Mouse (Mus musculus) heart, embryonic 10.5 days (tissue): ENCODE results near the gene Trappc6a. TPM values are rescaled to one million over a fixed set of nuclear protein-coding genes. Genes with fewer than 3 reads are reported as not detected.

Source experiments
- DNase-seq: peaks from one replicate; pipeline ENCODE4 v3.0.0-alpha.2; 2017; ENCODE audit warnings: low spot score
- H3K27ac ChIP-seq: fragments of 300-500 bp; sonication (generic); 2 replicates; pipeline ENCODE4 v1.5.1; 2016; ENCODE audit warnings: mild to moderate bottlenecking
- H3K27me3 ChIP-seq: fragments of 300-500 bp; sonication (generic); 2 replicates; pipeline ENCODE4 v1.6.1; 2016; ENCODE audit warnings: mild to moderate bottlenecking; ENCODE audit not compliant: poor library complexity, insufficient read depth, severe bottlenecking
- H3K36me3 ChIP-seq: fragments of 300-500 bp; sonication (generic); 2 replicates; pipeline ENCODE4 v1.6.1; 2016; ENCODE audit warnings: mild to moderate bottlenecking, moderate library complexity
- H3K4me1 ChIP-seq: fragments of 300-500 bp; sonication (generic); 2 replicates; pipeline ENCODE4 v1.6.1; 2016; ENCODE audit warnings: mild to moderate bottlenecking
- H3K4me3 ChIP-seq: fragments of 300-500 bp; sonication (generic); 2 replicates; pipeline ENCODE4 v1.5.1; 2016; ENCODE audit warnings: mild to moderate bottlenecking, moderate library complexity
- H3K9me3 ChIP-seq: fragments of 300-500 bp; sonication (generic); 2 replicates; pipeline ENCODE4 v1.6.1; 2016; ENCODE audit warnings: mild to moderate bottlenecking, moderate library complexity
- WGBS: fragments of 180-500 bp; shearing (Covaris S2); methylation state at CpG from one replicate; pipeline ENCODE4 v1.1.7; 2016; 5-methylcytosine and 5-hydroxymethylcytosine counted together
- polyA plus RNA-seq: library from polyadenylated mRNA; unstranded; fragments of >200 nt; fragmentation: Nextera tagmentation; extraction: Ambion mirVana; gene quantifications from 2 replicates; pipeline ENCODE4 v1.2.1, GENCODE M21; 2016

Trappc6a gene
- polyA plus RNA-seq, 1 experiment from 2014 or later, result 107 TPM

- DNase-seq, result no peak
Measured at GRCm38 (mm10) chr7:19560491-19561260, 52.5 kb downstream of the Trappc6a start.

GRCm38 (mm10) chr7:19561431-19561764 is 53.2 kb downstream of the Trappc6a start:
- under 1% methylated on average over 11 of the region's 11 CpGs for WGBS
- Histone ChIP-seq H3K27ac (peak overlapping the region; percentile 92), H3K9me3 (no peaks in the 10 kb centered on the region), H3K4me3 (peak overlapping the region; percentile 100), H3K4me1 (peaks cover 58% of the 10 kb centered on the region), H3K27me3 (no peaks in the 10 kb centered on the region), H3K36me3 (peaks cover 34% of the 10 kb centered on the region)
- DNase-seq, result no peak

More at GRCm38 (mm10) chr7:19560491-19561260, 52.5 kb downstream of the Trappc6a start:
- H3K4me1 ChIP-seq, result peaks cover 61% of the 10 kb centered on the region
- no peaks in the 10 kb centered on the region for H3K9me3 ChIP-seq
- H3K4me3 ChIP-seq, result peak overlapping the region; percentile 100
- no peaks in the 10 kb centered on the region for H3K27me3 ChIP-seq
- WGBS, result 30% methylated on average over 11 of the region's 11 CpGs
- H3K27ac ChIP-seq, result peak overlapping the region; percentile 92
- H3K36me3 ChIP-seq, result peaks cover 34% of the 10 kb centered on the region

- WGBS, result under 1% methylated on average over 102 of the region's 102 CpGs
- peak overlapping the region; percentile 92 for H3K27ac ChIP-seq
- peaks cover 32% of the 10 kb centered on the region for H3K36me3 ChIP-seq
Measured at GRCm38 (mm10) chr7:19561765-19562642, 53.8 kb downstream of the Trappc6a start.

GRCm38 (mm10) chr7:19562643-19563410 is 54.6 kb downstream of the Trappc6a start, which contains the start of gene Ppp1r37:
Gene Ppp1r37 (minus strand): TSS chr7:19563076.
- Histone ChIP-seq H3K27ac (peak within 1 kb of the TSS; percentile 92), H3K27me3 (no peaks in the 10 kb centered on the region), H3K9me3 (no peaks in the 10 kb centered on the region), H3K4me1 (peaks cover 44% of the 10 kb centered on the region), H3K36me3 (peaks cover 33% of the 10 kb centered on the region), H3K4me3 (peak within 1 kb of the TSS; percentile 100)
- DNase-seq, result no peak
- WGBS, result 2% methylated on average over 19 of the region's 19 CpGs

More at GRCm38 (mm10) chr7:19561765-19562642, 53.8 kb downstream of the Trappc6a start:
- H3K4me1 ChIP-seq, result peaks cover 52% of the 10 kb centered on the region
- H3K27me3 ChIP-seq, result no peaks in the 10 kb centered on the region
- DNase-seq, result peak; percentile 97
- no peaks in the 10 kb centered on the region for H3K9me3 ChIP-seq
- peak overlapping the region; percentile 100 for H3K4me3 ChIP-seq

GRCm38 (mm10) chr7:19563884-19564283 is 55.7 kb downstream of the Trappc6a start:
- 0 out of 2 replicates have a peak overlapping the region, but pooled peaks have one; percentile 100 for H3K4me3 ChIP-seq
- no peaks in the 10 kb centered on the region for H3K9me3 ChIP-seq
- H3K27me3 ChIP-seq, result no peaks in the 10 kb centered on the region
- no peak for DNase-seq
- peaks cover 33% of the 10 kb centered on the region for H3K4me1 ChIP-seq
- no peak overlapping the region for H3K27ac ChIP-seq
- H3K36me3 ChIP-seq, result peaks cover 34% of the 10 kb centered on the region
- WGBS, result 67% methylated on average over 3 of the region's 3 CpGs

GRCm38 (mm10) chr7:19564455-19564854 is 56.3 kb downstream of the Trappc6a start:
- peaks cover 40% of the 10 kb centered on the region for H3K36me3 ChIP-seq
- DNase-seq, result no peak
- H3K27ac ChIP-seq, result no peak overlapping the region
- no peak overlapping the region for H3K4me3 ChIP-seq
- H3K4me1 ChIP-seq, result peaks cover 28% of the 10 kb centered on the region
- no peaks in the 10 kb centered on the region for H3K9me3 ChIP-seq
- 89% methylated on average over 4 of the region's 4 CpGs for WGBS
- no peaks in the 10 kb centered on the region for H3K27me3 ChIP-seq

Other genes with a start within 250 kb of the Trappc6a start
- gene Vasp, start 236.6 kb upstream of the Trappc6a start, polyA plus RNA-seq, result 99.0 and 112 TPM in 2 replicates
- 0.13 TPM in 1 of 2 replicates, not detected in the other for gene Ppm1n, start 228.3 kb upstream of the Trappc6a start, polyA plus RNA-seq
- gene Rtn2, start 225.8 kb upstream of the Trappc6a start, polyA plus RNA-seq, result 22.4 and 26.0 TPM in 2 replicates
- 0.24 and 0.27 TPM in 2 replicates for gene Fosb, start 198.3 kb upstream of the Trappc6a start, polyA plus RNA-seq
- gene Ercc1, start 163.6 kb upstream of the Trappc6a start, polyA plus RNA-seq, result 74.0 and 84.2 TPM in 2 replicates
- gene Cd3eap, start 148.9 kb upstream of the Trappc6a start, polyA plus RNA-seq, result 23.2 and 27.8 TPM in 2 replicates
- gene Ppp1r13l, start 148.6 kb upstream of the Trappc6a start, polyA plus RNA-seq, result 12.0 and 16.2 TPM in 2 replicates
- gene Ercc2, start 126.4 kb upstream of the Trappc6a start, polyA plus RNA-seq, result 19.2 and 19.3 TPM in 2 replicates
- 4.4 and 5.8 TPM in 2 replicates for gene Klc3, start 104.3 kb upstream of the Trappc6a start, polyA plus RNA-seq
- 3.6 and 9.8 TPM in 2 replicates for gene Ckm, start 103.6 kb upstream of the Trappc6a start, polyA plus RNA-seq
- gene Mark4, start 49.6 kb upstream of the Trappc6a start, polyA plus RNA-seq, result 7.0 and 8.9 TPM in 2 replicates
- 1.8 and 2.5 TPM in 2 replicates for gene Exoc3l2, start 45.1 kb upstream of the Trappc6a start, polyA plus RNA-seq
- gene Bloc1s3, start within 50 bp of the Trappc6a start, polyA plus RNA-seq, result 1.5 and 2.0 TPM in 2 replicates
- gene Nkpd1, start 9.4 kb downstream of the Trappc6a start, polyA plus RNA-seq, result 0.09 and 0.14 TPM in 2 replicates
- 17.9 and 30.0 TPM in 2 replicates for gene Ppp1r37, start 54.7 kb downstream of the Trappc6a start, polyA plus RNA-seq
- 0.41 and 0.69 TPM in 2 replicates for gene Zfp296, start 68.9 kb downstream of the Trappc6a start, polyA plus RNA-seq
- 149 and 182 TPM in 2 replicates for gene Gemin7, start 69.2 kb downstream of the Trappc6a start, polyA plus RNA-seq
- gene Clasrp, start 96.1 kb downstream of the Trappc6a start, polyA plus RNA-seq, result 38.7 and 47.6 TPM in 2 replicates
- gene Relb, start 121.0 kb downstream of the Trappc6a start, polyA plus RNA-seq, result 3.3 and 3.8 TPM in 2 replicates
- gene Clptm1, start 156.6 kb downstream of the Trappc6a start, polyA plus RNA-seq, result 94.1 and 101 TPM in 2 replicates
- 10.8 TPM in 1 of 2 replicates, not detected in the other for gene Apoc2, start 169.5 kb downstream of the Trappc6a start, polyA plus RNA-seq
- gene Gm44805, start 173.0 kb downstream of the Trappc6a start, polyA plus RNA-seq, result 0.46 TPM in 1 of 2 replicates, not detected in the other
- 0.65 TPM in 1 of 2 replicates, not detected in the other for gene Apoc4, start 173.1 kb downstream of the Trappc6a start, polyA plus RNA-seq
- gene Apoc1, start 184.3 kb downstream of the Trappc6a start, polyA plus RNA-seq, result 5.4 and 19.9 TPM in 2 replicates
- 326 and 523 TPM in 2 replicates for gene Apoe, start 190.8 kb downstream of the Trappc6a start, polyA plus RNA-seq
- 237 and 260 TPM in 2 replicates for gene Tomm40, start 207.0 kb downstream of the Trappc6a start, polyA plus RNA-seq
- 130 and 138 TPM in 2 replicates for gene Nectin2, start 242.1 kb downstream of the Trappc6a start, polyA plus RNA-seq